Mouse (Mus musculus) lung, postnatal 0 days (tissue): ENCODE data around the gene Adamts4.

Experiments
- CTCF ChIP-seq: IDR thresholded peaks from 2 replicates; pipeline ENCODE4 v1.5.1; 2016; ENCODE audit warnings: antibody characterized with exemption, mild to moderate bottlenecking
- EP300 ChIP-seq: IDR thresholded peaks from 2 replicates; pipeline ENCODE4 v1.6.1; 2016; ENCODE audit warnings: antibody characterized with exemption, mild to moderate bottlenecking, control low read depth

DNA sequence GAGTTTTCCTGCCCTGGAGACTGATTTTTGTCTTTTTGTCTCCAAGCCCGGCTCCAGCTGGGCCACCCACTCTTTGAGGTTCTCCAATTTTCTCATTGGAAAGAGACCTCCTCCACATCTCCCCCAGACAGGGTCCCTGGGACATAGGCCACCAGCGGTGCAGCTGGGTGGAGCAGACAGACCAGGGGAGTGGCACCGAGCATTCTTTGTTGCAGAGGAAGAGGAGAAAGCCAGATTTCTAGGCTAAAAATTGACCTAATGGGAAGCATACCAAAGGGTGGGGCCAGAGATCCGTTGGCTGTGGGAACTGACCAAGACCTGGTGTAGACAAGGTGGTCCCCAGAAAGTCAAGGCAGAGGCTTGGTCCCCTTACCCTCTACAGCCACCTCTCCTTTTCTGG, 2.3 kb upstream of the Adamts4 start:
- TF ChIP-seq CTCF (no peak), EP300 (no peak)
